Mouse (Mus musculus): ENCODE results near the gene Kdm6b. TPM values are rescaled to one million over a fixed set of nuclear protein-coding genes. Genes with fewer than 3 reads are reported as not detected.
"Not testable (repeated sequence)": the region's sequence is repeated elsewhere in the genome, so short reads cannot be mapped to it uniquely, and the experiment has no call there.

The Kdm6b gene
- polyA plus RNA-seq, 1 experiment from 2014 or later = 22.9 TPM

GRCm38 (mm10) chr11:69396772-69397171 is 16.7 kb downstream of the Kdm6b start:
- Histone ChIP-seq H3K27me3 (replicated peaks; ENCODE audit: control insufficient read depth, insufficient read depth, low read length) (no peaks in the 10 kb centered on the region), H3K9me3 (ENCODE audit: control insufficient read depth, low read length) (no peaks in the 10 kb centered on the region), H3K9ac (ENCODE audit: low read depth, low read length) (peak overlapping the region; percentile 5; the same call in 1 of the 2 replicates), H3K4me2 (ENCODE audit: low read length) (peak overlapping the region; percentile 80), H3K4me3 (ENCODE audit: low read length) (peak overlapping the region; percentile 78), H3K36me3 (ENCODE audit: control insufficient read depth, insufficient read depth, low read length) (peaks cover 22% of the 10 kb centered on the region), H3K4me1 (ENCODE audit: control insufficient read depth, insufficient read depth, low read depth, low read length) (peaks cover 13% of the 10 kb centered on the region), H3K27ac (ENCODE audit: low read depth, low read length) (no peak overlapping the region)
- whole genome bisulfite sequencing = 27% methylated on average over 11 of the region's 11 CpGs
- ATAC-seq = no peak

GRCm38 (mm10) chr11:69395634-69396373 is 17.7 kb downstream of the Kdm6b start:
- H3K27me3 ChIP-seq (replicated peaks; ENCODE audit: control insufficient read depth, insufficient read depth, low read length) = no peaks in the 10 kb centered on the region
- H3K4me2 ChIP-seq (ENCODE audit: low read length) = peak overlapping the region; percentile 80
- H3K9ac ChIP-seq (ENCODE audit: low read depth, low read length) = peak overlapping the region; percentile 95
- H3K4me1 ChIP-seq (ENCODE audit: control insufficient read depth, insufficient read depth, low read depth, low read length) = peaks cover 13% of the 10 kb centered on the region
- WGBS = under 1% methylated on average over 43 of the region's 48 CpGs
- peaks cover 17% of the 10 kb centered on the region for H3K36me3 ChIP-seq (ENCODE audit: control insufficient read depth, insufficient read depth, low read length)
- no peaks in the 10 kb centered on the region for H3K9me3 ChIP-seq (ENCODE audit: control insufficient read depth, low read length)
- peak overlapping the region; percentile 78 for H3K4me3 ChIP-seq (ENCODE audit: low read length)
- ATAC-seq = peak; percentile 94
- peak overlapping the region; percentile 99 for H3K27ac ChIP-seq (ENCODE audit: low read depth, low read length)

- not testable (repeated sequence) for H3K27me3 ChIP-seq (replicated peaks; ENCODE audit: control insufficient read depth, insufficient read depth, low read length); H3K9me3 ChIP-seq (ENCODE audit: control insufficient read depth, low read length)
- Histone ChIP-seq H3K4me1 (ENCODE audit: control insufficient read depth, insufficient read depth, low read depth, low read length) (peaks cover 13% of the 10 kb centered on the region), H3K4me2 (ENCODE audit: low read length) (peak within 1 kb of the TSS; percentile 80), H3K4me3 (ENCODE audit: low read length) (peak within 1 kb of the TSS; percentile 78), H3K36me3 (ENCODE audit: control insufficient read depth, insufficient read depth, low read length) (peaks cover 12% of the 10 kb centered on the region), H3K27ac (ENCODE audit: low read depth, low read length) (peak within 1 kb of the TSS; percentile 99), H3K9ac (ENCODE audit: low read depth, low read length) (peak within 1 kb of the TSS; percentile 95)
- under 1% methylated on average over 23 of the region's 24 CpGs for WGBS
- peak; percentile 83 for ATAC-seq
Measured at GRCm38 (mm10) chr11:69395235-69395633, 18.2 kb downstream of the Kdm6b start, which contains the start of the genes Naa38 and Cyb5d1. Gene Naa38, plus strand, starts transcription at chr11:69395487. Gene Cyb5d1, minus strand, starts transcription at chr11:69395631.

- H3K36me3 ChIP-seq (ENCODE audit: control insufficient read depth, insufficient read depth, low read length); ATAC-seq; H3K9me3 ChIP-seq (ENCODE audit: control insufficient read depth, low read length); H3K27me3 ChIP-seq (replicated peaks; ENCODE audit: control insufficient read depth, insufficient read depth, low read length): not testable (repeated sequence)
- peak overlapping the region; percentile 71 for H3K9ac ChIP-seq (ENCODE audit: low read depth, low read length)
- under 1% methylated on average over 31 of the region's 31 CpGs for WGBS
- H3K4me1 ChIP-seq (ENCODE audit: control insufficient read depth, insufficient read depth, low read depth, low read length) = peaks cover 13% of the 10 kb centered on the region
- peak overlapping the region; percentile 99 for H3K27ac ChIP-seq (ENCODE audit: low read depth, low read length)
- peak overlapping the region; percentile 78 for H3K4me3 ChIP-seq (ENCODE audit: low read length)
- peak overlapping the region; percentile 77 for H3K4me2 ChIP-seq (ENCODE audit: low read length)
Measured at GRCm38 (mm10) chr11:69394591-69395167, 18.8 kb downstream of the Kdm6b start.

- no peak overlapping the region for H3K9ac ChIP-seq (ENCODE audit: low read depth, low read length)
- no peaks in the 10 kb centered on the region for H3K27me3 ChIP-seq (replicated peaks; ENCODE audit: control insufficient read depth, insufficient read depth, low read length)
- no peak overlapping the region for H3K4me2 ChIP-seq (ENCODE audit: low read length)
- H3K27ac ChIP-seq (ENCODE audit: low read depth, low read length) = no peak overlapping the region
- no peaks in the 10 kb centered on the region for H3K9me3 ChIP-seq (ENCODE audit: control insufficient read depth, low read length)
- 54% methylated on average over 10 of the region's 10 CpGs for whole genome bisulfite sequencing
- ATAC-seq = peak; percentile 31; the same call in 1 of the 2 replicates
- H3K36me3 ChIP-seq (ENCODE audit: control insufficient read depth, insufficient read depth, low read length) = no peaks in the 10 kb centered on the region
- H3K4me3 ChIP-seq (ENCODE audit: low read length) = no peak overlapping the region
- H3K4me1 ChIP-seq (ENCODE audit: control insufficient read depth, insufficient read depth, low read depth, low read length) = peaks cover 5% of the 10 kb centered on the region
Measured at GRCm38 (mm10) chr11:69390400-69391034, 23.0 kb downstream of the Kdm6b start.

- 63% methylated on average over 14 of the region's 14 CpGs for WGBS
- H3K4me1 ChIP-seq (ENCODE audit: control insufficient read depth, insufficient read depth, low read depth, low read length) = peaks cover 5% of the 10 kb centered on the region
- ATAC-seq = no peak; the same call in 1 of the 2 replicates
Measured at GRCm38 (mm10) chr11:69389531-69390399, 23.7 kb downstream of the Kdm6b start.

GRCm38 (mm10) chr11:69388680-69389079 is 24.8 kb downstream of the Kdm6b start:
- Histone ChIP-seq H3K36me3 (ENCODE audit: control insufficient read depth, insufficient read depth, low read length) (no peaks in the 10 kb centered on the region), H3K27ac (ENCODE audit: low read depth, low read length) (no peak overlapping the region), H3K9me3 (ENCODE audit: control insufficient read depth, low read length) (no peaks in the 10 kb centered on the region), H3K4me3 (ENCODE audit: low read length) (no peak overlapping the region), H3K27me3 (replicated peaks; ENCODE audit: control insufficient read depth, insufficient read depth, low read length) (no peaks in the 10 kb centered on the region), H3K4me2 (ENCODE audit: low read length) (no peak overlapping the region), H3K9ac (ENCODE audit: low read depth, low read length) (no peak overlapping the region), H3K4me1 (ENCODE audit: control insufficient read depth, insufficient read depth, low read depth, low read length) (no peaks in the 10 kb centered on the region; the same call in 1 of the 2 replicates)
- WGBS = 100% methylated on average over 4 of the region's 4 CpGs
- no peak for ATAC-seq

More at GRCm38 (mm10) chr11:69389531-69390399, 23.7 kb downstream of the Kdm6b start:
- Histone ChIP-seq H3K36me3 (ENCODE audit: control insufficient read depth, insufficient read depth, low read length) (no peaks in the 10 kb centered on the region), H3K9me3 (ENCODE audit: control insufficient read depth, low read length) (no peaks in the 10 kb centered on the region), H3K27me3 (replicated peaks; ENCODE audit: control insufficient read depth, insufficient read depth, low read length) (no peaks in the 10 kb centered on the region), H3K4me2 (ENCODE audit: low read length) (no peak overlapping the region), H3K27ac (ENCODE audit: low read depth, low read length) (no peak overlapping the region), H3K4me3 (ENCODE audit: low read length) (no peak overlapping the region), H3K9ac (ENCODE audit: low read depth, low read length) (0 out of 2 replicates have a peak overlapping the region, but pooled peaks have one; percentile 11)

- ATAC-seq = no peak
Measured at GRCm38 (mm10) chr11:69386758-69387157, 26.7 kb downstream of the Kdm6b start.

More at GRCm38 (mm10) chr11:69386758-69387157, 26.7 kb downstream of the Kdm6b start:
- H3K9ac ChIP-seq (ENCODE audit: low read depth, low read length) = no peak overlapping the region
- no peaks in the 10 kb centered on the region for H3K36me3 ChIP-seq (ENCODE audit: control insufficient read depth, insufficient read depth, low read length)
- H3K4me1 ChIP-seq (ENCODE audit: control insufficient read depth, insufficient read depth, low read depth, low read length) = no peaks in the 10 kb centered on the region; the same call in 1 of the 2 replicates
- H3K27ac ChIP-seq (ENCODE audit: low read depth, low read length) = no peak overlapping the region
- H3K4me3 ChIP-seq (ENCODE audit: low read length) = no peak overlapping the region
- no peaks in the 10 kb centered on the region for H3K27me3 ChIP-seq (replicated peaks; ENCODE audit: control insufficient read depth, insufficient read depth, low read length)
- H3K4me2 ChIP-seq (ENCODE audit: low read length) = no peak overlapping the region
- no peaks in the 10 kb centered on the region for H3K9me3 ChIP-seq (ENCODE audit: control insufficient read depth, low read length)
- 86% methylated on average over 7 of the region's 7 CpGs for WGBS
